Mouse (Mus musculus): ENCODE results near the gene Mipep. TPM values are rescaled to one million over a fixed set of nuclear protein-coding genes. Genes with fewer than 3 reads are reported as not detected.

Mipep gene
- 20.5 and 22.1 TPM in 2 replicates for polyA plus RNA-seq (2015; fragmentation: Nextera tagmentation; extraction: Ambion mirVana)

DNA sequence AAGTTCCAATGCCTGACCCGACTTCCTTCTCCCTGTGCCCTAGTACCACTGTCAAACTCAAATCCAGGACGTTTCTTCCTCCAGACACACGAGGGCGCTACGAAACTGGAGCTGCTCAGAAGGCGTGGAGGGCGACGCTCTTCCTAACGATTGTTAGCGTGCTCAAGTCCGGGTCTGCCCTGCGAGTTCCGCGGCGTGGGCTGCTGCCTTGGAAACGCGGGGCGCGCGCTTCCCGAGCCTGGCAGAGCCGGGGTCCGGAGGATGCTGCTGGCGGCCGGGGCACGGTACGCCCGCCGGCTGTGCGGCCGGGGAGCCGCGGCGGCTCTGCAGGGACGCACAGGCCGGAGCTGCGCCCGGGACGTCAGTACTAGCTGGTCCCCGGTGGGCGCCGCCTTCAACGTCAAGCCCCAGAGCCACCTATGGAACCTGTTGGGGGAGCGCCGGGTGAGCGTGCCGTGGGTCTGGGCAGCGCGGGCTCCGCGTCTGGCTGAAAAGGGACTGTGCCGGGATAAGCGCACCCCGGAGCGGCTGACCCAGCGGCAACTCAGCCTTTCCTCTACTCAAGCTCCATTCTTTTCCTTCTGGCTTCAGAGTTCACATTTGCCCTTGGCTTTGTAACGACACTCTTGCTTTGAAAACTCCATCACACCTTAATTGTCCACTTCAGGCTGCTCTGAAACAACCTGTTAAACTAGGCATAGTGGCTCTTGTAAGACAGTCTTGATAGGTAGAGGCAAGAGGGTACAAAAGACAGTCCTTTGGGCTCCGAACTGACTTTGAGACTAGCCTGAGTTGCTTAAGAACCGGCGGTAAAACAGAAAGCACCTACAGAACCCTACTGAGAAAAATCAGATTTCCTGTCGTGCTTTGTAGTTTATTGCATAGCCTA is at the start of gene Mipep:
Mipep (plus strand) TSS at position 147 of the 889 bp plus-strand sequence.
- Histone ChIP-seq H3K4me2 (replicated peaks) (peak within 1 kb of the TSS; percentile 77), H3K4me1 (replicated peaks) (no peaks in the 10 kb centered on the region), H3K27ac (0 out of 2 replicates have a peak within 1 kb of the TSS, but pooled peaks have one; percentile 32), H3K9me3 (no peaks in the 10 kb centered on the region), H3K9ac (peak within 1 kb of the TSS; percentile 76), H3K4me3 (replicated peaks) (peak within 1 kb of the TSS; percentile 90), H3K27me3 (replicated peaks) (no peaks in the 10 kb centered on the region), H3K36me3 (no peaks in the 10 kb centered on the region)
- WGBS: under 1% methylated on average over 61 of the region's 61 CpGs
- ATAC-seq: peak; percentile 96

DNA sequence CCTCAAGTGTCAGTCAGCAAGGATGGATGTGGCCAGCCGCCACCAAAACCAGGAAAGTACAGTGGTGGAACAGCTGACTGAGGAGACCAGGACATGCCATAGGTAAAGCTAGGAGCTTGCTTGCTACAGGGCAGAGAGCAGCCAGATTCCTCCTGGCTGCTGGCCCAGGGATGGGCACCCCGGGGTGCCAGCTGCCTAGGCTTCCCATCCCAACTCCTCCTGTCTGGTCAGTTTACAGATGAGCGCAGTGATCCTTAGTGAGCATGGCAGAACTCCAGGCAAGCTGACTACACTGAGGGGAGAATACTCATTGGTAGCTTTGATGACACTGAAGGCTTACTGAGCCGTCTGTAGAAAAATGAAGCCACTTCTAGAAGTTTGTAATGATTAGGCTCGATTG is 49.2 kb upstream of the Mipep start:
- H3K27me3 ChIP-seq (replicated peaks): no peaks in the 10 kb centered on the region
- H3K36me3 ChIP-seq: no peaks in the 10 kb centered on the region
- peaks cover 43% of the 10 kb centered on the region for H3K4me1 ChIP-seq (replicated peaks)
- H3K27ac ChIP-seq: peak overlapping the region; percentile 2; the same call in 1 of the 2 replicates
- no peaks in the 10 kb centered on the region for H3K9me3 ChIP-seq
- WGBS: 64% methylated on average over 5 of the region's 5 CpGs
- no peak overlapping the region for H3K9ac ChIP-seq
- no peak overlapping the region for H3K4me3 ChIP-seq (replicated peaks)
- ATAC-seq: no peak
- 0 out of 2 replicates have a peak overlapping the region, but pooled peaks have one; percentile 3 for H3K4me2 ChIP-seq (replicated peaks)

DNA sequence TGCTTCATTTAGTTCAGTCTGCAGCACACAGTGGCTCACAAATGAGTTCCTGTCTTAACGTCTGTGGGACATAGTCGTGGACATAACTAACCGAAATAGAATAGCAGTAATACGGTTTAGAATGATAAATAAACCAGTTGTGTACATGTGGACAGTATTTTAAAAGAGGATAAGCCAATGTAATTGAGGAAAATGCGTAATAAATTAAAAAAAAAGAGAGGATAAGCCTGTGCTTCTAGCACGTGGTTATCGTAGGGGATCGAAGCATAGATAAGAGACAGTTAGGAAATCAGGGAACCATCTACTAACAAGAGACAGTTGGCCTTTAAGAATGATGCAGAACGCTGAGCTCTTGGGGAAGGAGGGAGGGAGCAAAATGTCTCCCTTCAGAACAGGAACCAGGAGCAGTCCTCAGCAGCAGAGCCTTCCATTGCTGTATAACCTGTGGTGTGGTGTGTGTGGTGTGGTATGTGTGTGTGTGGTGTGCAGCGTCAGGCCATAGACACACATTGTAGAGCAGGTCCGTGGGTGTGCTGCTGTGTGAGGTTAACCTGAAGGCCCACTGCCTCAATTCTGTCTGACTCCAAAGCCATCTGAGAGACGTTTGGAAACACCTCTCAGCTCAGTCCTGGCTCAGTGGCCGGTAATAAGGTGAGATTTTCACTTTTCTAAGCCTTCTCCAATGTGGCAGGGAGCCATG is 48.4 kb upstream of the Mipep start:
- Histone ChIP-seq H3K9me3 (no peaks in the 10 kb centered on the region), H3K9ac (no peak overlapping the region), H3K36me3 (no peaks in the 10 kb centered on the region), H3K4me1 (replicated peaks) (peaks cover 45% of the 10 kb centered on the region), H3K4me2 (replicated peaks) (peak overlapping the region; percentile 6; the same call in 1 of the 2 replicates), H3K27me3 (replicated peaks) (no peaks in the 10 kb centered on the region), H3K4me3 (replicated peaks) (no peak overlapping the region), H3K27ac (peak overlapping the region; percentile 72)
- WGBS: 56% methylated on average over 13 of the region's 13 CpGs
- ATAC-seq: no peak

DNA sequence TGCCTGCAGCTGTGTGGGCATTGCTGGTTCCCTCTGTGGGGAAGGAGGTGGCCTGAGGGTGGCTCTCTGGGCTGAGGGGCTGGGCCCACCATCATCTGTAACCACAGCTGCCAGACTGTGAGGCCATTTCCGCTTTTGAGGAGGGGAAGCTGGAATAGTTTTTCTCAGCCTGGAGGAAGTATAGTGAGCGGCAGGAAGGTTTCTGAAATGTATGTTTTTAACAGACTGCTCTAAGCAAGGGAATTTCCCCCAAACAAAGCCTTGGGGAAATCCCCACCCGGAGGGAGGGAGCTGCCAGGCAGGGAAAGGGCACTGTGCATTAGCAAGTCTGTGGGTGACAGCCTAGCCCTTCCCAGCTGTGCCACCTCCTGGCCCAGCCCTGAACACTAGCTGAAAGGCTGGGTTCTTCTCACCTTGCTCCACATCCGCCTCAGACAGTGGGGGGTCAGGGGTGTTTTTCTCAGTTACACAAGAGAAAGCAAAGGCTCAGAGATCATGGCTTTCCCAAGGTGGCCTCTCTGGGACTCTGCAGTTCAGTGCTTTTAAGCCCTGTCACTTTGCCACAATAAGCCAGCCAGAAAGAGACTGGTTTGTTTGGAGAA is 47.7 kb upstream of the Mipep start:
- peaks cover 50% of the 10 kb centered on the region for H3K4me1 ChIP-seq (replicated peaks)
- no peaks in the 10 kb centered on the region for H3K27me3 ChIP-seq (replicated peaks)
- peak overlapping the region; percentile 6 for H3K4me2 ChIP-seq (replicated peaks)
- WGBS: 17% methylated on average over 4 of the region's 4 CpGs
- no peak overlapping the region for H3K4me3 ChIP-seq (replicated peaks)
- ATAC-seq: peak; percentile 24; the same call in 1 of the 2 replicates
- no peak overlapping the region for H3K9ac ChIP-seq
- no peaks in the 10 kb centered on the region for H3K9me3 ChIP-seq
- no peaks in the 10 kb centered on the region for H3K36me3 ChIP-seq
- H3K27ac ChIP-seq: peak overlapping the region; percentile 72

DNA sequence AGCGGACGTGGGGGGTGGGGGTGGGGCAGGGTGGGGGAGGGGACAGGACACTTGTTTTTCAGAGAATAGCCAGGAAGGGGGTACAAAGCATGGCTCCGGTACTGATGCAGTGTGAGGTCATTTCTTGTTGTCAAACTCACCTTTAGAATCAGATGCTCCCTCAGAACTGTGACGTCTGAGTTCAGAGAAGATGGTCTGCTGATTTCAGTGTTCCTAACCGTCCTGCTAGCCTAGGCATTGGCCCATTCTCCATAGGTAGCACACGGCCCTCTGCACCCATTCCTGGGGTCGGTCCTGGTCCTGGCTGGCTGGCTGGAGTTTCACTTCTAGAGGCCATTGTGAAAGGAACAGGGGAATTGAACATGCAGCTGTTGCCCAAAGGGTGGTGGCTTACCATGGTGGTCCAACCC is 47.2 kb upstream of the Mipep start:
- Histone ChIP-seq H3K4me2 (replicated peaks) (peak overlapping the region; percentile 6; the same call in 1 of the 2 replicates), H3K9ac (no peak overlapping the region), H3K36me3 (no peaks in the 10 kb centered on the region), H3K27me3 (replicated peaks) (no peaks in the 10 kb centered on the region), H3K9me3 (no peaks in the 10 kb centered on the region), H3K27ac (peak overlapping the region; percentile 68), H3K4me3 (replicated peaks) (no peak overlapping the region), H3K4me1 (replicated peaks) (peaks cover 52% of the 10 kb centered on the region)
- no peak for ATAC-seq
- 35% methylated on average over 7 of the region's 7 CpGs for WGBS

GRCm38 (mm10) chr14:60738434-60738938 is 45.9 kb upstream of the Mipep start:
- Histone ChIP-seq H3K4me2 (replicated peaks) (no peak overlapping the region), H3K9me3 (no peaks in the 10 kb centered on the region), H3K27me3 (replicated peaks) (no peaks in the 10 kb centered on the region), H3K36me3 (no peaks in the 10 kb centered on the region), H3K9ac (no peak overlapping the region), H3K4me3 (replicated peaks) (no peak overlapping the region), H3K27ac (peak overlapping the region; percentile 38), H3K4me1 (replicated peaks) (peaks cover 44% of the 10 kb centered on the region)
- no peak for ATAC-seq
- 63% methylated on average over 10 of the region's 10 CpGs for WGBS

DNA sequence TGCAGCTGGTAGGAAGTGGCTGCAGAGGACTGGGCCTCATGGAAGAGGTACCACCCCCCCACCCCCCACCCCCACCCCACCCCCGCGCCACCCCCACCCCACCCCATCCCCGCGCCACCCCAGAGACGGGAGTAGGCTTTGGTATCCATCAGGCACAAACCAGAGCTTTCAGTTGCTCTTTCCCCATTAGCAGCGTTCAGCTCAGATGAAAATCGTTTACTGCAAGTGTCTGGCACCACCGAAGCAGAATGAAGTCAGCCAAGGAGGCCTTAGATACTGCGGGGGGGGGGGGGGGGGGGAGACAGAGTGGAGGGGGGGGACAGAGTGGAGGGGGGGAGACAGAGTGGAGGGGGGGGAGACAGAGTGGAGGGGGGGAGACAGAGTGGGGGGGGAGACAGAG is 45.2 kb upstream of the Mipep start:
- H3K4me2 ChIP-seq (replicated peaks): no peak overlapping the region
- H3K9me3 ChIP-seq: no peaks in the 10 kb centered on the region
- H3K36me3 ChIP-seq: no peaks in the 10 kb centered on the region
- no peak overlapping the region for H3K9ac ChIP-seq
- no peaks in the 10 kb centered on the region for H3K27me3 ChIP-seq (replicated peaks)
- ATAC-seq: no peak
- WGBS: no CpG with 5 or more reads among the region's 9 CpGs
- H3K4me3 ChIP-seq (replicated peaks): no peak overlapping the region
- peaks cover 47% of the 10 kb centered on the region for H3K4me1 ChIP-seq (replicated peaks)
- H3K27ac ChIP-seq: 0 out of 2 replicates have a peak overlapping the region, but pooled peaks have one; percentile 4

- Histone ChIP-seq H3K4me1 (replicated peaks) (peaks cover 47% of the 10 kb centered on the region), H3K27me3 (replicated peaks) (no peaks in the 10 kb centered on the region), H3K4me3 (replicated peaks) (no peak overlapping the region), H3K4me2 (replicated peaks) (no peak overlapping the region), H3K36me3 (no peaks in the 10 kb centered on the region), H3K27ac (peak overlapping the region; percentile 60; the same call in 1 of the 2 replicates), H3K9me3 (no peaks in the 10 kb centered on the region), H3K9ac (no peak overlapping the region)
- 71% methylated on average over 12 of the region's 12 CpGs for WGBS
- ATAC-seq: no peak
Measured at GRCm38 (mm10) chr14:60739616-60740015, 44.8 kb upstream of the Mipep start.

DNA sequence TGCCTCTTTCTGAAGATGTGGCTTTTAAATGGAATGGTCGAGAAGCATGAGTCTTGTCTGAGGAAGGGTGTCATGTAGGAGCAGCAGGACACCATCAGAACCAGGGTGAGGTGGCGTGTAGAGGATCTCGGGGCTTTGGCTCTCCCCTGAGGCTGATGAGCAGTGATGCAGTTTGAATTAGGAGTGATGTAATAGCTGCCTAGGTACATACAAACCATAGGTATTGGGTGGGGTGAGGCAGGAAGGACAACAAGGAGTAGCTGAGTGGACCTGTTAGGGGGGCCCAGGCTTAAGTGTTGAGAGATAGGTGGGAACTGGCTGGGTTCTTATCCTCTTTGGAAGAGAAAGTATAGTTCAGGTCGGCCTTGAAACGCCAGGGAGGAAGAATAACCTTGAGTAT is 43.9 kb upstream of the Mipep start:
- Histone ChIP-seq H3K4me3 (replicated peaks) (no peak overlapping the region), H3K36me3 (no peaks in the 10 kb centered on the region), H3K27me3 (replicated peaks) (no peaks in the 10 kb centered on the region), H3K27ac (0 out of 2 replicates have a peak overlapping the region, but pooled peaks have one; percentile 60), H3K4me2 (replicated peaks) (no peak overlapping the region), H3K9ac (no peak overlapping the region), H3K4me1 (replicated peaks) (peaks cover 42% of the 10 kb centered on the region), H3K9me3 (no peaks in the 10 kb centered on the region)
- WGBS: 76% methylated on average over 5 of the region's 5 CpGs
- no peak for ATAC-seq

DNA sequence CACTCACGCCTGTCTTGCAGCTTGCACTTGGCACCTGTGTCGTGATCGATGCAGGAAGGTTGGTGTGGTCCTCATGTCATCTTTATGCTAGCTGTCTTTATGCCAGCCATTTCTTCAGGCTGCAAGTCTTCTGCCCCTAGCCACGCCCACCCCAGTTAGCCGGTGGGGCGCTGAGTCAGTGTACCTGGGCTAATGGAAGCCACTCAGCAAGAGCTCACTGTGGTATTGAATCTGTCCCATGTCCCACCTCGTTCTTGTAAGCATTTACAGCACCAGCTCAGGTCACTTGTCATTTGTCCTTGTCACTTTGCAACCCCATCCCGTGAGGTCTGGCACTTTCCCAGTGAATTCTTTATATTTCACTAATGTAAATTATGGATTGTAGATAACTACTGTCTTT is 43.3 kb upstream of the Mipep start:
- no peaks in the 10 kb centered on the region for H3K27me3 ChIP-seq (replicated peaks)
- peaks cover 42% of the 10 kb centered on the region for H3K4me1 ChIP-seq (replicated peaks)
- H3K36me3 ChIP-seq: no peaks in the 10 kb centered on the region
- H3K9ac ChIP-seq: no peak overlapping the region
- 59% methylated on average over 8 of the region's 8 CpGs for WGBS
- H3K4me3 ChIP-seq (replicated peaks): no peak overlapping the region
- H3K9me3 ChIP-seq: no peaks in the 10 kb centered on the region
- H3K4me2 ChIP-seq (replicated peaks): no peak overlapping the region
- H3K27ac ChIP-seq: no peak overlapping the region
- ATAC-seq: no peak

DNA sequence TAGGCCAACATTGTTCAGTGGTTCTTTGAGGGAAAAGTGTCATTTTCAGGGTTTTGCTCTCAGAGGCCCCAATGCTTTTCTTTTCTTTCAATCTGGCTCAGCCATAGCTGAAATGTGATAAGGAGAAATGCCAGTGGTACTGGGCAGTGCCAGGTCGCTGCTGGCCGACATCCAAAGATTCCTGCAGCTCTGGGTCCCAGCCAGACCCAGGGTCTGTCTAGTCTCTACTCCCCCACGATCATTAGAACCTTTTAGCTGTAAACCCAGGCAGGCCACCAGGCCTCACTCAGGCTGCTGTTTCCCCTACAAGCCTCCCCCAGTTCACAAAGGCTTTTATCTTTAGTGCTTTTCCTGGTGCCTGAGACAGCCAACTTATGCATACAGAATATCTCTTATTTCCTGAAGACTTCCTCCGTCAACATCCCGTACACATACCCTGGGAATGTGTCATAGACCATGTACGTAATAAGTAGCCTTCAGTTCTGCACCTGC is 42.8 kb upstream of the Mipep start:
- H3K27ac ChIP-seq: peak overlapping the region; percentile 48
- H3K27me3 ChIP-seq (replicated peaks): no peaks in the 10 kb centered on the region
- no peak overlapping the region for H3K9ac ChIP-seq
- H3K4me2 ChIP-seq (replicated peaks): no peak overlapping the region
- H3K9me3 ChIP-seq: no peaks in the 10 kb centered on the region
- H3K4me1 ChIP-seq (replicated peaks): peaks cover 37% of the 10 kb centered on the region
- ATAC-seq: no peak
- H3K36me3 ChIP-seq: no peaks in the 10 kb centered on the region
- 47% methylated on average over 6 of the region's 6 CpGs for WGBS
- no peak overlapping the region for H3K4me3 ChIP-seq (replicated peaks)

DNA sequence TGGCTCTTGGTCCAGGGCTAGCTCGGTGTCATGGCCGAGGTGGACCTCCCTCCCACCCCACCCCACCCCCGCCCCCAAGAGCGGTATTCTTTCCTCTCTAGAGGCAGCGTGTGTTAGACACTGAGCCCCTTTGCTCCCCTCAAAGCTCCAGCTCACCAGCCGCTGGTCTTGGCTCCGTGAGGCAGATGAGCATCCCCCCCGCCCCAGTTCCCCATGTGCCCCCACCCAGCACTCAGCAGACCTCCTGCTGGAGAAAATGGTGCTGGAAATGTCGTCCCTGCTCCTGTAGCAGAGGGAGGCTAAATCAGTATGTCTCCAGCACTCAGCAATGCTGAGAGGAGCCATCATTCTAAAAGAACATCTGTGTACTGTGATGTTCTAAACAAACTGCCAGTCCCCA is 40.7 kb upstream of the Mipep start:
- Histone ChIP-seq H3K4me3 (replicated peaks) (no peak overlapping the region), H3K36me3 (0 out of 2 replicates have a peak, but pooled peaks cover 6% of the 10 kb centered on the region), H3K9ac (no peak overlapping the region), H3K4me1 (replicated peaks) (peaks cover 18% of the 10 kb centered on the region), H3K9me3 (no peaks in the 10 kb centered on the region), H3K27me3 (replicated peaks) (no peaks in the 10 kb centered on the region), H3K27ac (no peak overlapping the region), H3K4me2 (replicated peaks) (no peak overlapping the region)
- 46% methylated on average over 9 of the region's 9 CpGs for WGBS
- ATAC-seq: no peak
